Mouse (Mus musculus): ENCODE results near the gene Necap1. TPM values are rescaled to one million over a fixed set of nuclear protein-coding genes. Genes with fewer than 3 reads are reported as not detected.

Gene Necap1
- polyA plus RNA-seq, 1 experiment = 21.9 TPM

DNA sequence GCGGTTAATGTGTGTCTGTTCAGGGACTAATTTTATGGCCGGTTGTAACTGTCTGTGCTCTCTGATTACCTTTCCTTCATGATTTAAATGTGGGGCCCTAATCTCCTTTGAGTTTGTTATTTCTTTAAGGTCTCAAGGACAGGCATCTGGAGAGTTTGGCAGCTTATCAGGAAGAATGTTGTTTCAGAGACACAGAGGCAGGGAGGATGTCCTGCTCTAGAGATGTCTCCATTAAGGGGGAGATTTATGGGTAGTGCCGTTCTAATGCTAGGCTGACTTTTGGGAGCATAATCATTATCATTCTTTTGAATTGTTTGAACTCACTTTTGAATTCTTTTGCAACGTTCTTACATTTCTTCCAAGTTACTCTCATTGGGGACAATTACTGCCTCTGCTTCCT lies 45.6 kb downstream of the Necap1 start:
- Histone ChIP-seq H3K4me3 (no peak overlapping the region), H3K27me3 (ENCODE audit: control insufficient read depth, insufficient read depth, insufficient read length) (no peaks in the 10 kb centered on the region), H3K79me2 (ENCODE audit: control insufficient read depth, insufficient read depth) (no peaks in the 10 kb centered on the region), H3ac (ENCODE audit: control insufficient read depth, insufficient read length) (no peak overlapping the region), H3K4me2 (ENCODE audit: low read depth) (no peak overlapping the region), H3K36me3 (ENCODE audit: control insufficient read depth, insufficient read depth) (no peaks in the 10 kb centered on the region)
- no peak for TF ChIP-seq TCF3 (IDR thresholded peaks at IDR 0.05; ENCODE audit: insufficient read length, low read depth)
- no peak for TF ChIP-seq MAX (IDR thresholded peaks at IDR 0.05; ENCODE audit: low read depth)
- no peak for TF ChIP-seq POLR2AphosphoS2 (IDR thresholded peaks at IDR 0.05; ENCODE audit: insufficient read length, low read depth)
- no peak for TF ChIP-seq TCF12 (IDR thresholded peaks at IDR 0.05; ENCODE audit: insufficient read depth, poor library complexity, severe bottlenecking)

DNA sequence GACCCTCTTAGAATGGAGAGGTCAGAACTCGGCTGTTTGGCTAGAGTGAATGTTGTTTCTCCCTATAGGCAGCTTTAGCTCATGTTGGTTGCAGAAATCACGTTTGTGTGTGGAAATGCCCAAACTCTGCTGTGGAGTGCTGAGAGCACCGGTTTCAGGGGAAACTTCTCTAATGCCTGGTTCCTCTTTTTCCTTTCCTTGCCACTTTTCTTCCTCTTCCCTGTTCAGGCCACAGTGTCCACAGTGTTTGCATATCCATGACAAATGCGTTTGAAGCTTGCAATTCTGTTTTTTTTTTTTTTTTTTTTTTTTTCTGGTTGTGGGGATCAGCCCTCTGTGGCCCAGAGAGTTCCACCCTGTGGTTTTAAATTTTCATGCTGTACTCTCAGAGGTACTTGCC lies 47.2 kb downstream of the Necap1 start, which contains the start of gene Clec4a1:
TSS of gene Clec4a1 (plus strand) at position 398 of the 400 bp plus-strand sequence.
- Histone ChIP-seq H3ac (ENCODE audit: control insufficient read depth, insufficient read length) (no peak within 1 kb of the TSS), H3K4me2 (ENCODE audit: low read depth) (no peak within 1 kb of the TSS), H3K4me3 (no peak within 1 kb of the TSS), H3K27me3 (ENCODE audit: control insufficient read depth, insufficient read depth, insufficient read length) (no peaks in the 10 kb centered on the region), H3K36me3 (ENCODE audit: control insufficient read depth, insufficient read depth) (no peaks in the 10 kb centered on the region), H3K79me2 (ENCODE audit: control insufficient read depth, insufficient read depth) (no peaks in the 10 kb centered on the region)
- TF ChIP-seq POLR2A (IDR thresholded peaks at IDR 0.05; ENCODE audit: insufficient read length, low read depth) (no peak), TCF3 (IDR thresholded peaks at IDR 0.05; ENCODE audit: insufficient read length, low read depth) (no peak), SRF (IDR thresholded peaks at IDR 0.05; ENCODE audit: control insufficient read depth, insufficient read length, low read depth) (no peak), MYOD1 (IDR thresholded peaks at IDR 0.05; ENCODE audit: control insufficient read depth in 1 of 3, insufficient read length in 2 of 3, low read depth in 2 of 3) (no peak), TCF12 (IDR thresholded peaks at IDR 0.05; ENCODE audit: insufficient read depth, poor library complexity, severe bottlenecking) (no peak), POLR2AphosphoS2 (IDR thresholded peaks at IDR 0.05; ENCODE audit: insufficient read length, low read depth) (no peak)

DNA sequence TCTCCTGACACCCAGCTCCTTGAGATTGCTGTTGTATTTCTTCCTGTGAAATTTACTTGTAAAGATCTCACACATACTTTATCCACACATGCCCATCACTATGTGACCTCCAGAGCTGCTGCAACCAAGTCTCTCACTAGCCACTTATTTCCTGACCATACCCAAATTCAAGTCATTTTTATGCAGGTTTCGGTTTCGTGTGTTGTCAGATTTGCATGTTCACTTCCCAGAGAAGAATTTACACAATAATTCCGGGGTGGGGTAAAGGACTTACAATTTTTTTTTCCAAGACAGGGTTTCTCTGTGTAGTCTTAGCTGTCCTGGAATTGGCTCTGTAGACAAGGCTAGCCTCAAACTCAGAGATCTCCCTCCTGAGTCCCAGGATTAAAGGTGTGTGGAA lies 60.6 kb downstream of the Necap1 start:
- H3K27me3 ChIP-seq (ENCODE audit: control insufficient read depth, insufficient read depth, insufficient read length) = no peaks in the 10 kb centered on the region
- H3K4me2 ChIP-seq (ENCODE audit: low read depth) = no peak overlapping the region
- no peaks in the 10 kb centered on the region for H3K79me2 ChIP-seq (ENCODE audit: control insufficient read depth, insufficient read depth)
- H3K36me3 ChIP-seq (ENCODE audit: control insufficient read depth, insufficient read depth) = no peaks in the 10 kb centered on the region
- no peak for TF ChIP-seq POLR2A (IDR thresholded peaks at IDR 0.05; ENCODE audit: insufficient read length, low read depth)
- no peak for TF ChIP-seq REST (IDR thresholded peaks at IDR 0.05; ENCODE audit: insufficient read depth, insufficient read length)
- no peak for TF ChIP-seq POLR2AphosphoS2 (IDR thresholded peaks at IDR 0.05; ENCODE audit: insufficient read length, low read depth)
- TF ChIP-seq USF1 (IDR thresholded peaks at IDR 0.05; ENCODE audit: low read depth) = no peak
- TF ChIP-seq SRF (IDR thresholded peaks at IDR 0.05; ENCODE audit: control insufficient read depth, insufficient read length, low read depth) = no peak
- no peak for TF ChIP-seq MAX (IDR thresholded peaks at IDR 0.05; ENCODE audit: low read depth)
- H3ac ChIP-seq (ENCODE audit: control insufficient read depth, insufficient read length) = no peak overlapping the region
- no peak overlapping the region for H3K4me3 ChIP-seq

Other genes with a start within 250 kb of the Necap1 start
- not detected for gene Dppa3, start 248.1 kb upstream of the Necap1 start, polyA plus RNA-seq (2012; fragmentation: generic; extraction: Trizol)
- gene Nanog, start 167.0 kb upstream of the Necap1 start, polyA plus RNA-seq (2012; fragmentation: generic; extraction: Trizol) = 0.10 TPM
- gene Slc2a3, start 72.8 kb upstream of the Necap1 start, polyA plus RNA-seq (2012; fragmentation: generic; extraction: Trizol) = 1.2 TPM
- gene Foxj2, start 54.6 kb upstream of the Necap1 start, polyA plus RNA-seq (2012; fragmentation: generic; extraction: Trizol) = 9.7 TPM
- 0.19 TPM for gene C3ar1, start 18.3 kb upstream of the Necap1 start, polyA plus RNA-seq (2012; fragmentation: generic; extraction: Trizol)
- not detected for gene Clec4a1, start 47.4 kb downstream of the Necap1 start, polyA plus RNA-seq (2012; fragmentation: generic; extraction: Trizol)
- not detected for gene Clec4a3, start 78.0 kb downstream of the Necap1 start, polyA plus RNA-seq (2012; fragmentation: generic; extraction: Trizol)
- gene Clec4a4, start 115.9 kb downstream of the Necap1 start, polyA plus RNA-seq (2012; fragmentation: generic; extraction: Trizol) = not detected
- gene Clec4b1, start 175.5 kb downstream of the Necap1 start, polyA plus RNA-seq (2012; fragmentation: generic; extraction: Trizol) = not detected
- not detected for gene Clec4a2, start 232.0 kb downstream of the Necap1 start, polyA plus RNA-seq (2012; fragmentation: generic; extraction: Trizol)

Data from myocyte (in vitro differentiated cells).